Mouse (Mus musculus) mature B cell (primary cell): ENCODE data around the gene Ppm1k.
"Not testable (repeated sequence)": the region's sequence is repeated elsewhere in the genome, so short reads cannot be mapped to it uniquely, and the experiment has no call there.

Experiments
- in situ Hi-C: fragments of 300-500 bp; cut with MboI; formaldehyde crosslinking; loops from 2 replicates; pipeline ENCODE4 v1.14.3; 2019

Gene Ppm1k

DNA sequence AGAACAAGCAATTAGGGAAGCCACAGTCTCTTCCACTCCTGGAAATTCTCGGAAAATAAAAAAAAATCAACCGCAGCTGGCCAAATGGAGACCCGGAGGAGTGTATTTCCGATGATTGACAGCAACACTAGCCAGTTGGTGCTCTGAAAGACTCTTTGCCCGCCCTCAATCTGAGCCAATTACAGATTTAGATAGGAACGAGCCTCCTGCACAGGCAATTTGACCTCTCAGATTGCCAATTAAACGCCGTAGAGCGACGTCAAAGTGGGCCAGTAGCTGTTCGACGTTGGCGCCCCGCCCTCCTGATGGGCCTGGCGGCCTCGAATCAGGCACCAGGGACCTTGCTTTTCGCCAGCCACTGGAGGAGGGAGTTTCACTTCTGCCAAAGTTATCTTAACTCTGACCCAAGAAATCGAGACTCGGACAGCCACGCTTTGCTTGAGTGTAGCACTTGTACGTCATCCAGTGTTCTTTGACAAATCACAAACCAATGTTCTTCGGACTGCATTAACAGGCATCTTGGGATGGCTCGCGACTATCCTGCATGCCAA lies at the start of gene Ppm1k:
Gene Ppm1k, minus strand, starts transcription at position 83 of the 551 bp plus-strand sequence.
- in situ Hi-C loops, result no loop called here

DNA sequence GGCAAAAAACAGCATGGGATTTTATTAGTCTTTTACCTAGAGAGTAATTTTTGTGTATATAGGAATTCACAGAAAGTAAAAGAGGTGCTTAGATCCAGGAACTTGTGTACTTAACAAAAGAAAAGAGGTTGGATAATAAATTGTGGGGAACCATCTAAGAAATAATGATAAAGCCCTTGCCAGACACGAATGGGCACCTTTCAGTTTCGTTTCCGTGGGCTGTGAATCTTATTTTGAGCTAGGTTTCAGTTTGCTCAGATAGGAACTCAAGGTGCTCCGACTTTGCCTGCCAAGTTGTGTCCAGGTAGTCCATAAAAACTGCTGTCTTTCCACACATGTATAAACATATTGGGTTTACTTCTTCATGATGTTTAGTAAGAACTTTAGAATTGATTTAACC lies 47.1 kb upstream of the Ppm1k start:
- in situ Hi-C loops, result no loop called here

DNA sequence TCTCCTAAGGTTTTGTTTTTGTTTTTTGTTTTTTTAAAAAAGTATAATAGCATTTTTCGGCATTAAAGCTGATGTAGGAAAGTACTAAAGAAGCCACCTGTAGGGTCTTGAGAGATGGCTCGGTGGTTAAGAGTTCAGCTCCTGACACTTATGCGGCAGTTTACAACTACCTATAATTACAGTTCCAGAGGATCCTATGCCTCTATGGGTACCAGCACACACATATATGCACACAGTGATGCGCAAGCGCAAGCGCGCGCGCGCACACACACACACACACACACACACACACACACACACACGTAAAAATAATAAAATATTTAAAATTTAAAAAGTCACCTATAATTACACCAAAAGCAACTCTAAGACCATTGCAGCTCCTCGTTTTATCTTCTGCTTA lies 46.3 kb upstream of the Ppm1k start:
- in situ Hi-C loops, result no loop called here

DNA sequence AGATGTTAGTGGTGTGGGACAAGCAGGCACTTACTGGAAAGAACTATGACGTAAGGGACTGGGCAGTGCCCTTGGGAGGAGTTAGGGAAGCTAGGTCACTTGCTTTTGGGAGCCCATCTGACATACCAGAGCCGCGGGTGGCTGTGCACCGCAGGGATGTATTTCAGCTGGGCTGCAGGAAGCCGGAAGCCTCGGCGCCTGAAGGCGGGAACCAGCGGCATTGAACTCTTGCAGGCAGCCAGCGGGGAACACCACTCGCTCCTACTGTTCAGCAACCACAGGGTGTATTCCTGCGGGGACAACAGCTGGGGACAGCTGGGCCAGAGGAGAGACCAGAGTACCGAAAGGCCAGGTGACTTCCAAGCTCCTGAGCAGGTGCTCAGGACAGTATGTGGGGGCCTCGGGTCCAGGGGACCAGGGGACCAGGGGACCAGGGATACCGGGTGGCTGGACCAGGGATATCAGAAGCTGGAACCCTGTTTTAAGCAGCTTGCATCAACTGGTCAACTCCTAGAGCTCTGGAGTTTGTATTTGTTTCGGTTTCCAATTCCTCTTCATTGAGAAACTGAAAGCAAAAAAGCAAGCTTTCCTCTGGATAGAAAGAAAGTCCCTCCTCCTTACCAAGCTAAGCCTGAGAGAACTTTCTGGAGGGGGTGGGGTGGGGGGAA lies 45.7 kb upstream of the Ppm1k start, which contains the start of gene Herc6:
Gene Herc6, plus strand, starts transcription at position 120 of the 668 bp plus-strand sequence.
- in situ Hi-C loops, result no loop called here

DNA sequence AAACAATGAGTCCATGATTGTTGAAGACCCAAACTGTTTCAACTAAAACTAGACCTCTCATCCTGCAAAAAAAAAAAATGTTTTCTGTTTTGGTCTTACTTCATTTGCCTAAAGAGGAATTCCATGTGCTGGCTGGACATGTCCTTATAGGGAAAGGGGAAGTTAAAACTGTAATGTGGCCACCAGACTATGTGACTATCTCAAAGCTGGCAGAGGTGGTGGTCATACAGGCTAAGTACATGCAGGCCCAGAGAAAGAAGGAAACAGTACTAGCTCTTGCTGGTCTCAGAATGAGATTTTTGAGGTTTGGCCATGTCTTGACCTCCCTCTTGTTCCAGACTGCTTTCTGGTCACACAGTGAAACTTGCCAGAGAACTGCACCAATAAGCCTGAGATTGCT lies 36.3 kb upstream of the Ppm1k start:
- in situ Hi-C loops, result loop anchor here (10.0 kb wide), 2 partner anchors 647 to 767 kb away; partner anchors contain the start of genes Nt5c3 and Vmn1r4

DNA sequence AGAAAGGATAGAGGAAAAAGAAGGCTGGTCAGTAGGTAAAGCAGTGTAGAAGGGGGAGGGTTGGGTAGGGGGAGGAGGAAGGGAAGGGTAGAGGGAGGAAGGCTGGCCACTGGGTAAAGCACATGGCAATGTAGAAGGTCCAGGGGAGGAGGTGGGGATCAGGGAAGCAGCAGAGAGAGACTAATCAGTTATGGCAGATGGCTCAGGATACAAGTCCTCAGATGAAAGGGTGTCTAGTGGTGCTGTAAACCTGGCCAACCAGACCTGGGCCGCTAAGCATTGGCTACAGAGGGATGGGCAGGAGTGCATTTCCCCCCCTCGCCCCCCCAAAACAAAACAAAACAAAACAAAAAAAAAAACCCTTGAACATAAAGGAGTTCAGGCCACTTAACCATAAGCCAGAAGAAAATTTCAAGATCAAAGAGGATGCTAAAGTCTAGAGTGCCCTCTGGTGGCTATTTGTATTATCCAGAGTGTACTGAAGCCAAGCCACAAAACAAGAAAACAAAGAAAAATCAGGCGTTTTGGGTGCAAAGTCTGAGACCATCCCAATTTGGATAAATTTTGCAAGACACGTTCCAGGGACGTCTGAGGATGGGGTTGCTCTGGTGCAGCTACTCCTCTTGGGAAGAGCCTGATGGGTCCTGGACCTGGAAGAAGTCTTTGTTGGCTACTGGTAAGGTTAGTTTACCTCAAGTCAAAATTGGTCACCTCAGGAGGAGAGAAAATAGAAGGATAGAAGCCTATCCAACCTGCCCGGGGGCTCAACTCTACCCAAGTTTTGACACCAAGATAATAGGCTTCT lies 35.1 kb upstream of the Ppm1k start:
- in situ Hi-C loops, result loop anchor here (10.0 kb wide), 2 partner anchors 646 to 766 kb away; partner anchors contain the start of genes Nt5c3 and Vmn1r4

DNA sequence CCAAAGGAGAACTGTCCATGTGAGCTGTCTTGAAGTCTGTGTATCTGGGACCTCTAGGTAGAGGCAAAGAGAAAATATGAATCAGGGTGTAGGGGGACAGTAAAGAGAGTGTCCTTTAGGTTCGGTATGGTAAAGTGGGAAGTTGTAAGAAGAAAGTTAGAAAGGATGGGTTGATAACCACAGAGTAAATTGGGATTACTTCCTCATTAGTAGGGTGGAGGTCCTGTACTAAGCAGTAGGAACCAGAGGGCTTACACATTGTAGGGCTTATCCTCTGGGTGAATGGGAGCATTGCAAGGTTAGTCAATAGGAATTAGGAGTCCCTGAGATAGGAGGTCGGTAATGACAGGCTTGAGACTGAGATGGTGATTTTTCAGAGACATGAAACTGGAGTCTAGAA lies 32.4 kb upstream of the Ppm1k start:
- in situ Hi-C loops, result no loop called here

DNA sequence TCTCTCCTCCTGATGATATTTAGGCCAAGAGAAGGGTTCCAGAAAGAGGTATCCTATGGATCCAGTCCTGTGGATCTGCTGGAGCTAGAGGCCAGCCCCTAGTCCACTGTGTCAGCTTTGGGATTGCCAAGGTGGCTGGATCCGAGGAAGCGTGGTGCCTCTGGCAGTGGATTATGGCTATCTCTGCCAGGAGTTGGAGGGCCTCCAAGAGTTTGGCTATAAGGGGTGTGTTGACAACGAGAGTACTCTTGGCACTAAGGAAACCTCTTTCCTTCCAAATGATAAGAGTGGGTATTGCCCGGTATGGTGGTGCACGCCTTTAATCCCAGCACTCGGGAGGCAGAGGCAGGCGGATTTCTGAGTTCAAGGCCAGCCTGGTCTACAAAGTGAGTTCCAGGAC lies 30.2 kb upstream of the Ppm1k start:
- in situ Hi-C loops, result no loop called here

DNA sequence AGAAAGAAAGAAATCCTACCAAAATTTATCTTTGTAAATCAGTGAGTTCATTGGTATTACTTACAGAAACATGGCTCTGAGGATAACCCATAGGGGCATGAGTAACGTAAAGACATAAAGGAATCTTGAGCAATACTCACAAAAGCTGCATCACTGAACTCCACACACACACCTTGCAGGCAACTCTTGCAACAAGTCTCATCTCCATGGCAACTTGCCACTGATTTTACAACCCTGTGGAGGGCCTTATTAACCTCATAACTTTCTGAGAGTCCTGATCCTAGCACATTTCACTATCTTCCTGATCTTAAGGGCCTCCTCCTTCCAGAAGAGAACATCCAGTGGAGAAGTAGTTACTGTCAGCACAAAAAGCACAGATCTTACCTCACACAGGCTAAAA lies 28.2 kb upstream of the Ppm1k start:
- in situ Hi-C loops, result no loop called here

DNA sequence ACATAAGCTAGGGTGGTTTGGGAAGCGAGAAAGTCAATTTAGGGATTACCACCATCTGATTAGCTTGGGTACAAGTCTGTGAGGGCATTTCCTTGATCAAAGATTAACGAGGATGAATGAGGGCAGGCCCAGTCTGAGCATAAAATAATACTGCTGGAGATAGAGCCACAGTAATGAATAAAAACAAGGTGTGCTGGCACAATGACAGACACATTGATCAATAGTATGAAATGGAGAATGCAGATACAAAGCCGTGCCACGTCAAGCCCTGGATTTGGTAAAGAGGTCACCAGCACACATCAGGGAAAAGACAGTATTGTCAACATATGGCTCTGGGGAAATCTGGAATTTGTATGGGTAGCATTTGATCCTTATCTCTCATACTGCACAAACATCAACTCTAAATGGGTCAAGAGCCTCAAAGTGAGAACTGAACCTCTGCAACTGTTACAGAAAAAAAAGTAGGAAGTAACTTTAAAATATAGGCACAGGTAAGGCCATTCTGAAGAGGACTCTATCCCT lies 22.6 kb upstream of the Ppm1k start:
- in situ Hi-C loops, result no loop called here

DNA sequence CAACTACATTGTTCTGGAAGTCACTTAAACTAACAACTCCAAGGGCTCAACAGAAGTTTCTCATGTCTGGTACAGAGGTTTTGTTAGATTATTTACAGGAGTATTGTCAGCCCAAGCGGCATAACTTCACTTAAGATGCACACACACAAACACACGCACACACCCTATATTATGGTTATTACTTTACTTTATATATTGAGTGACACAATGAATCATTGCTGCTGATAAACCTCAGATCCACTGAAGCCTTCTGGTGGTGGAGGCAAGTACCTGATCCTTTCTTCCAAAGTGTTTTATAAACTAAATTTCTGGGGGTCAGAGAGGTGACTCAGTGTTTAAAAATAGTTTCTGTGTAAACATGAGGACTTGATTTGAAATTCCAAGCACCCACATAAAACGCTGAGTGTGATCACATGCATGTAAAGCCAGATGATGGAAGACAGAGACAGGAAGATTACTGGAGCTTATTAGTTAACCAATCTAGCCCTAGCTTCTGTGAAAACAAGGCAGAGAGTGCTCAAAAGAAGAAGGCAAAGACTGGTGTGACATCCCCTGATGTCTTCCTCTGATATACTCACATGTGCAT lies 16.0 kb upstream of the Ppm1k start:
- in situ Hi-C loops, result no loop called here

DNA sequence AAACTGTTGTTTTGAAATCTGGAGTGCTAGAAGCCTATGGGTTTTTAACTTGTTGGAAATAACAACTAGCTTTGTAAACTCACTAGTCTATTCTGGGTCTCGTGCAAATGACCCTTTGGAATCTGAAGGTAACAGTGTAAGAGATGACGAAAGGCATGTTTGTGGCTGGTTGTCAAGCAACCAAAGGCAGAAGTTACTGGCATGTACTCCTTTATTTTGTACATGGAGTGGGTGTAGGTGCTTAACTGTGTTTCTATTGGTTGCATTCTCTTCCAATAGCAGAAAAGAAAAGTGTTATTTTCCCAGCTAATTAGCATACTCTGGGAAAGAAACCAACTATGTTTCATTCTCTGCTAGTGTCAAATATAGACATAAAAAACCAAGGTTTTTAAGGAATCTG lies 9.6 kb upstream of the Ppm1k start:
- in situ Hi-C loops, result no loop called here

DNA sequence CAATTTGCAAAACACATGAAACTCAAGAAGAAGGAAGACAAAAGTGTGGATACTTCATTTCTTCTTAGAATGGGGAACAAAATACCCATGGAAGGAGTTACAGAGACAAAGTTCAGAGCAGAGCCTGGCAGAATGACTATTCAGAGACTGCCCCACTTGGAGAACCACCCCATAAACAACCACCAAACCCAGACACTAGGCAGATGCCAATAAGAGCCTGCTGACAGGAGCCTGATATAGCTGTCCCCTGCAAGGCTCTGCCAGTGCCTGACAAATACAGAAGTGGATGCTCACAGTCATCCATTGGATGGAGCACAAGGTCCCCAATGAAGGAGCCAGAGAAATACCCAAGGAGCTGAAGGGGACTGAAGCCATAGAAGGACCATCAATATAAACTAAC lies 8.3 kb upstream of the Ppm1k start:
- in situ Hi-C loops, result not testable (repeated sequence)

DNA sequence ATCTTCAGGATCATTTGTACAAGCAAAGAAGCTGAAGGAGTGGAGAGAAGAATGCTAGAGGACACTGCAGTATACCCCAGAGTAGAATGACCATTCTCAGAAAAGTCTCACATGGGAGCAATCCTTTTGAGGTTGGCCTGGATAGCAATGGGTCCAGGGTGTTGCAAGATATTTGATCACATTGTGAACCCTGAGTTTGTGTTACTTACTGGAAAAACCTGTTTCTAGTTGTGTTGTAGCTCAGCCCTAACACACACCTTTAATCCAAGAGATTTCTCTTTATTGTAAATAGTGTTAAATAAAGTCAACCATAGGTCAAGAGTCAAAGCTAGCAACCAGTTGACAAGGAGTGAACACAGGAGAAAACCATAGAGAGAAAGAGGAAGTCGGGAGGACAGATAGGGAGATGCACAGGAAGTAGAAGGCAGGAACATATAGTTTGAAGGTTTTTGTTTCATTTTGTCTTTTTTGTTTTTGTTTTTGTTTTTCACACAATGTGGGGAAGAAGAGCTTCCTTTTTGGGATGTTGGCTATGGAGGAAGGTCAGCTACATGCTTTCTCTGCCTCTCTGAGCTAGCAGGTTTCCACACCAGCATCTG lies 6.6 kb upstream of the Ppm1k start:
- in situ Hi-C loops, result no loop called here

DNA sequence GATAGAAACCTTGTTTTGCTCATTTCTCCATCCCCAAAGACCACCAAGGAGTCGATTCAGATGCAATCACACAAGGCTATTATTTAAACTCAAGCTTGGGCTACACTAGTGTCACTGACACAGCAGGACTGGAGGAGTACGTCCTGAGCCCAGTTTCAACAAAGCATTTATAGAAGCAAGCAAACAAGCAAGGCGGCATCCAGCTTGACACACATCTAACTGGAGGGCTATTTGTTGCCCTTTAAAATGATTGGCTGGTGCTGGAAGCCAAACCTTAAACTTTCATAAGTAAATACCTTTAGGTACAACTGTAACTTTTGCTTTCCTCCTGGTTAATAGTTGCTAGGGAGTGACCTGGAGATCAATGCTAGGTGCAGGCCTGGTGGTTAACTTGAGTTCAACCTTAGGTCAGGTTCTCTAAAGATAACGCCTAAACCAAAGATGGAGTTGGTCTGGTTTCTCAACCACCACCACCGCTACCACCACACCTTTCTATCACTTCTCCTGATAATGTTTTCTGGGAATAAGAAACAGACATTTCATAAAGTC lies 5.8 kb upstream of the Ppm1k start:
- in situ Hi-C loops, result no loop called here

DNA sequence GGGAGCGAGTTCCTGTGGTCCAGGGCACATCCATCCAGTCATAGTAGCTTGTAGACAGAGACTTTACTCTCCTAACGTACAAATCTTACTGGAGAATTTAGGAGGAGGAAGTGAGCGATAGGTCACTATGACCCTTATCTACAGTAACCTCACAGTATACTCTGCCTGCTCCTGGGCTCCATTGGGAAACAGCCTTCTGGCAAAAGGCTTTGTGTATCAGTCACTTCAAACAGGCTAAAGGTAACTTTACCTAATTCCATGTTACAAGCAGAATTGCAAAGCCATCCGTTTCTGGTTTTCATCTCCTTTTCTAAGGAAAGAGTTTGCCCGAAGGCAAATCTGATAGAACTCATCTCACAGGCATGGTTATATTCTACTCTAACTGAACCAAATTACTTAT lies 2.6 kb upstream of the Ppm1k start:
- in situ Hi-C loops, result no loop called here

DNA sequence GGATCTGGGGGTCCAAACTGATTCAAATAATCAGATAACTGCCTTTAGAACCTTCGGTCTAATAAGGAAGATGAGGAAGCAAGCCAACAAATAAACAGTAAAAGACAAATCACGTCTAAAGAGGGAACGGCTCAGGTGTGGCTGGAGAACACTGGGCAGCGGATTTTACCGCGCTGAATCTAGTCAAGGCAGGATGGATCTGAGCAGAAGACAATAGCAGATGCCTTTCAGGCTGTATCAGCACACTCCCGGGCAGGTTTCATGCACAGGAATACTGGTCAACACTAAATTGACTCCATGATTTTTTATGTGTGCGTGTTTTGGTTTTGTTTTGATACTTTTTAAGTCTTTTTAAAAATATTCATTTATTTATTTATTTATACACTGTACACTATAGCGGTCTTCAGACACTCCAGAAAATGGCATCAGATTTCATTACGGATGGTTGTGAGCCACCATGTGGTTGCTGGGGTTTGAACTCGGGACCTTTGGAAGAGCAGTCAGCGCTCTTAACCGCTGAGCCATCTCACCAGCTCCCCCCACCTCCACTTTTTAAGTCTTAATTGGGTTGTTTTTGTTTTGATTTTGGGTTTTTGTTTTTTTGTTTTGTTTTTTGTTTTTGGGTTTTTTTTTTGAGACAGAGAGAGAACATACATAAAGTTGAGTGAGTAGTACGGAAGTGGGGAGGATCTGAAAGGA lies 852 bp upstream of the Ppm1k start:
- in situ Hi-C loops, result no loop called here

DNA sequence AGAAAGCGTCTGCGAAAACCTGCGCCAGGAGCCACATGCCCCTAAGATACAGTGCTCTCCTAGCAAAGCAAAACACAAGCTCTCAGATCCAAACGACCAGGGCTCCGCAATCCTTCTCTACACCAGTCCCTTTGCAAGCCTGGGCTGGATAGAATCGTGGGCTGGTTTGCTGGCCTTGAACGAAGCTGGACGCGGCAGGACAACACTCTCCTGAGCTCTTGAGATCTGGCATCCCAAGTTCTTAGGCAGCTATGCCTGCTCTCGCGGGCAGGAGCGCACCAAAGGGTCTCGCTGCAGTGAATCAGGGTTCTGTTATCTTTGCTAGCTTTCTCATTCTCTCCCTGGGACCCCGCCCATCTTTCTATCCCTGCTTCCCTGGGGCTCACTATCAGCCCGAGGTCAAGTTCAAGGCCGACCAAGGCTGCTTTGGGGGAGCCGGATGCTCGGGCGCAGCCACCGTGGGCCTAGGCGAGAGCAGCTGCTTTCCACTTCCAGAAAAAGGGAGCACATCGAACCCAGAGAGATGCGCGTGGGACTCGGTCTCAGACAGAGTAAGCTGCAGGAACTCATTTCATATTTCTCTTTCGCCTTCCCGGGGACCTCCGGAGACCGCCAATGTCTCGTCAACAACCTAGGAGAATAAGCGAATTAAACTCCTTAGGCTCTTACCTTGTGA lies 519 bp downstream of the Ppm1k start:
- in situ Hi-C loops, result no loop called here

DNA sequence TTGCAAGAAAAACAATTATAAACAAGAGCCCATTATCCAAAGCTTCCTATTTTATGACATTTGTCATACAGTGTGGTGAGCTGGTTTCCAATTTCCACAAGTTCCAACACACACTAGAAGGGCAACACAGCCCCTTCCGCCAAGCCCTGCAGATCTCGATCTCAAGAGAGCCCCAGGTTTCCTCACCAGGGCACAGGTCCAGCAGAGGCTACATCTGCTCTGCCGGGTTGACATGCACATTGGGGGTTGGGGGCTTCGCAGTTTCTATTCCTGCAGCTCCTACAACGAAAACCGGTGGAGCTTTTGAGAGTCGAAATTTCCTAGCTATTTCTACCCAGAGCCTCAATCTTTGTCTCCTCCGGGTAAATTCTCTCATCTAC lies 1.0 kb downstream of the Ppm1k start:
- in situ Hi-C loops, result no loop called here

DNA sequence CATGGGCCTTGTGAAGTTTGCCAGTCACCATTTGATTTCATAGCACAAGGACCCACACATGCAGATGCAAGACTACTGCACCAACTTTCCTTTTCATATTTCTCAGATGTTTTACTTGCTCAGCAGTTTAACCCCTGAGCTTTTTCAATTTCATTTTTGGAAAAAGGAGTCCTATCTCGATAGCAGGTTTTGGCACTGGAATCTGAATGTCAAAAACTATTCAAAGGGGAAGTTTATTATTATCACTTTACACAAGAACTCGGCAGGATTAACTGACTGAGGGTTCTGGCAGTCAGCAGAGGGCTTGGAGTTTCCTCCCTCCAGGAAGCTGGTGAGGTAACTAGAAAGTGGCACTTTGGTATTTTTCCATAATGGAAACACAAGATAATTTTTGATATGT lies 1.9 kb downstream of the Ppm1k start:
- in situ Hi-C loops, result no loop called here

DNA sequence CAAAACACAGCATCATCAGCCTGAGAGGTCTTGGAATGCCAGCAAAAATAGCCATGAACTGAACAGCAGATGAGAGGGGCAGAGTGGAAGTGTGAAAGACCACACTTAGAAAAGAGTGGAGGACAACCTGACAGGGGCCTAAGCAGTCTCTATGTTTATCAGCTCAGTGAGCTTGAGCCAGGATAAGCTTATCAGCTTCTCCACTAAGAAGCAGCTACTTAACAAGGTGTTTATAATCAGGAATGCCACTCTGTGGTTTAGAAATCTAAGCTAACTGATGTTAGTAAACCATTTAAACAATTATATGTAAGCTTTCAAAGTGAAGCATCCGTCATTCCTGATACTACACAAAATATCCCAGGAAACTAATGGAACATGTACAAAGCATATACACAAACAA lies 3.2 kb downstream of the Ppm1k start:
- in situ Hi-C loops, result no loop called here
